Mouse (Mus musculus) spleen, postnatal 36 days (tissue): ENCODE data around the gene Gtsf1l.
"Not testable (repeated sequence)": the region's sequence is repeated elsewhere in the genome, so short reads cannot be mapped to it uniquely, and the experiment has no call there.

Source experiments
- DNase-seq, 2 experiments: peaks; one replicate each; pipeline ENCODE4 v3.0.0; 2022; ENCODE audit warnings: low spot score in 2 of 2, mixed read lengths in 1 of 2

Gene Gtsf1l

GRCm38 (mm10) chr2:163085047-163085446 lies 2.6 kb downstream of the Gtsf1l start:
- DNase-seq: no peak

- no peak for DNase-seq
Observed at GRCm38 (mm10) chr2:163084519-163084918, 3.1 kb downstream of the Gtsf1l start.

- no peak for DNase-seq
Observed at GRCm38 (mm10) chr2:163082591-163082990, 5.1 kb downstream of the Gtsf1l start.

- no peak for DNase-seq
Observed at GRCm38 (mm10) chr2:163079041-163079440, 8.6 kb downstream of the Gtsf1l start.

GRCm38 (mm10) chr2:163075234-163075633 lies 12.4 kb downstream of the Gtsf1l start:
- DNase-seq: no peak

GRCm38 (mm10) chr2:163074808-163075207 lies 12.8 kb downstream of the Gtsf1l start:
- no peak for DNase-seq

GRCm38 (mm10) chr2:163074006-163074405 lies 13.6 kb downstream of the Gtsf1l start:
- DNase-seq: no peak

GRCm38 (mm10) chr2:163073023-163073757 lies 14.5 kb downstream of the Gtsf1l start:
- DNase-seq: no peak

- no peak for DNase-seq
Observed at GRCm38 (mm10) chr2:163071590-163071989, 16.1 kb downstream of the Gtsf1l start.

- DNase-seq: no peak
Observed at GRCm38 (mm10) chr2:163070213-163070612, 17.4 kb downstream of the Gtsf1l start.

GRCm38 (mm10) chr2:163067233-163067632 lies 20.4 kb downstream of the Gtsf1l start:
- DNase-seq: no peak

- no peak for DNase-seq
Observed at GRCm38 (mm10) chr2:163066326-163066725, 21.3 kb downstream of the Gtsf1l start.

- DNase-seq: no peak
Observed at GRCm38 (mm10) chr2:163062119-163062508, 25.5 kb downstream of the Gtsf1l start.

GRCm38 (mm10) chr2:163061203-163062118 lies 26.2 kb downstream of the Gtsf1l start:
- no peak for DNase-seq

GRCm38 (mm10) chr2:163060630-163061029 lies 27.0 kb downstream of the Gtsf1l start:
- DNase-seq: no peak

GRCm38 (mm10) chr2:163058981-163059380 lies 28.7 kb downstream of the Gtsf1l start:
- DNase-seq: not testable (repeated sequence)

GRCm38 (mm10) chr2:163056584-163056983 lies 31.1 kb downstream of the Gtsf1l start:
- no peak for DNase-seq

GRCm38 (mm10) chr2:163055715-163056114 lies 31.9 kb downstream of the Gtsf1l start:
- DNase-seq: no peak

- peak in 1 of 2 experiments; percentile 14 for DNase-seq
Observed at GRCm38 (mm10) chr2:163054891-163055494, 32.7 kb downstream of the Gtsf1l start.

GRCm38 (mm10) chr2:163054335-163054840 lies 33.3 kb downstream of the Gtsf1l start, which contains the start of gene Mybl2:
Gene Mybl2 (plus strand): TSS chr2:163054687.
- DNase-seq: peak; percentile 95 to 96

GRCm38 (mm10) chr2:163052826-163053225 lies 34.8 kb downstream of the Gtsf1l start:
- DNase-seq: no peak

- no peak for DNase-seq
Observed at GRCm38 (mm10) chr2:163052101-163052500, 35.6 kb downstream of the Gtsf1l start.
